Mouse (Mus musculus): ENCODE results near the gene Sarnp.

Gene Sarnp

DNA sequence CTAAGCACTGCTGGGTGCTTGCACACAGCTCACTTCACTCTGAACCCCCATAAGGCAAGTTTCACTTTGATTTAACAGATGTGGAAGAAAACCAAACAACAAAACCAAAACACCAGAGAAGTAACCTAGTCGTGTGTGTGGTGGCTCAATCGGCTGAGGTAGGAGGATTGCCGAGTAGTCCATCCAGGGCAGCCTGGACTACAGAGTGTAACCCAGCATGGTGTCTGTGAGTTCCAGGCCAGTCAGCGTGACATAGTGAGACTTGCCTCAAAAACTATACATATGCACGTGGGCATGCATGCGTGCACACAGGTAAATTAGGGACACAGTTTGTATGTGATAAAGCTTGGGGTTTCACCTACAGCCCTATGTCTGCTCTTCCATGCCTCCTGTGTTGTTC, 100.3 kb downstream of the Sarnp start:
- DNase-seq (ENCODE audit: low spot score), result no peak

DNA sequence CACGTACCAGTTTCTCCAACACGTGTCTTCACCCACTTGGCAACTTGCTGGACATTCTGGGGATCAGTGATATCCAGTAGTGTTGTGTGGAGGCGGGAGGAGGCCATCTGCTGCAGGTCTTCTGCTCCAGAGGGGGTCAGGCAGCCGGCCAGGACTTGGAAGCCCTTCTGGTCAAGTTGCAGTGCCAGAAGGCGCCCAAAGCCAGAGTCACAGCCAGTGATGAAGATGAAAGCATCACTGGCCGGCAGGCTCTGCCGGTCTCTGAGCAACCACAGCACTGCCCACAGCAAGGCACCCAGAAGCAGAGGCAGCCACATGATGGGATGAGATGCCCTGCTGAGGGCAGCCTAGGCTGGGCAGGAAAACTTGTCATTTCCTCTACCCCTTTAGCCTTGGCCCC, 101.1 kb downstream of the Sarnp start:
- DNase-seq (ENCODE audit: low spot score), result no peak

DNA sequence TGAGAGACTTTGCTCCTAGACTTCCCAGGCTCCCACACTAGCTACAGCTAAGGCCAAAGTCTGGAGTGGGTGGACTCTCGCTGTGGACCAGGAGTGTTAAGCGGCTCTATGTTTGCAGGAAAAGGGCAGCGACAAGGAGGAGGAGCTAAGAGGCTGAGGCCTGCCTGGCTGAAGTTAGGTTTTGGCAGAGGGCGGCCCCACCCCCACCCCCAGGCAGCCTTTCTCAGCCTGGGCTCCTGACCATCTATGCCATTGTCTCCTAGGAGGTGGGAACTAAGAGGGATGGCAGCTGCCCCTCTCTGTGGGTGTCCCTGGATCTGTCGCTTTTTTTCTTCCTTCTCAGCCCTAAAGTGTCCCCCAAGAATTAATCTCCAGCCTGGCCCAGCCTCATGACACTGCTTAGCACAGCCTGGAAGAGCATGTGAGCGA, 102.1 kb downstream of the Sarnp start:
- DNase-seq (ENCODE audit: low spot score), result no peak

DNA sequence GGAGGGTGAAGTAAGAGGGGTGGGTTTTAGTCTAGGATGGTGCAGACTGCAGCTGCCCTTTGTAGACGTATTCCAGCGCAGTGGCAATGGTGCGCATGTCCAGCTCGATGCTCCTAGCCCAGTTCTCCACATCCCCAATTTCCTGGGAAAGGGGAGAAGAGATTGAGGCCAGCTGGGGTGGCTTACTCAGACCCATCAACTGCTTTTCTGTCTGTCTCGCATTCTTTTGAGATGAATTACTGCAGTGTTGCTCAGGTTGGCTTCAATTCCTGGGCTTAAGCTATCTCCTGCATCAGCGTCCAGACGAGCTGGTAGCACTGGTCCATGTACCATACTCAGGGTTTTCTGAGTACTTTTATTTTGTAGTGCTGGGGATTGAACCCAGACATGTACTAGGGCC, 102.8 kb downstream of the Sarnp start:
- no peak for DNase-seq (ENCODE audit: low spot score)

DNA sequence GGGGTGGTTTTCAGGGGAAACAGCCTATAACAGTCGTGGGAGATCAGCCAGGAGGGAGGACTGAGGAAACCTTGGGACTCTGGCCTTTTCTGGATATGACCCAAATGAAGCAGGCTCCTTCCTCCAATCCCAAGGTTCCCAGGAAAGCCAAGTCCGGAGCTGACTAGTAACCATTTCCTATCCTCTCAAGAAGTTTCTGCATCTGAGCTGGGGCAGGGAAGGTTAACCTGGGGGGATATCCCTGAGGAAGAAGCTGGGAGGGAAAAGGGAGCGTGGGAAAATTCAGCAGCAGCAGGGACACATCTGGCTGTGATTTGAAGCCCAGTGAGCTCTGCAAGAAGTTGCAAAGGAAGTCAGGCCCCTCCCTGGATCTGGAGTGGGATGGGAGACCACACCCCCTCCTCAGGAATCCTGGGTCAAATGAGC, 103.6 kb downstream of the Sarnp start:
- DNase-seq (ENCODE audit: low spot score), result no peak

DNA sequence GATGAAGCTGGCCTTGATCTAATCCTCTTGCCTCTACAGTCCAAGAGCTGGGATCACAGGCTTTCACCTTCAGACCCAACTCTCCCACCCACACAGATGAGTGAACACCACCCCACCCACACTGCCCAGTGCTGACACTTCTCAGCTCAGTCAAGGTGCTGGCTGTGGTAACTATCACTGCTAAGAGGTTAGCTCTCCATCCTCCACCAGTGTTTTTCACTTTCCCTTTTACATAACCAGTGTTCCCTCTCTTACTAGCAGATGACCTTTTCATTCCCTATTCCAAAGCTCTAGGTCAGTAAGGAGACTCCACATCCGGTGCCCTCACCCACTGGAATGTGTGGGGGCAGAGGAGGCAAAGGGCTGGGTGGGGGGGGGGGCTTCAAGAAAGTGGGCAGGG, 104.1 kb downstream of the Sarnp start:
- no peak for DNase-seq (ENCODE audit: low spot score)

DNA sequence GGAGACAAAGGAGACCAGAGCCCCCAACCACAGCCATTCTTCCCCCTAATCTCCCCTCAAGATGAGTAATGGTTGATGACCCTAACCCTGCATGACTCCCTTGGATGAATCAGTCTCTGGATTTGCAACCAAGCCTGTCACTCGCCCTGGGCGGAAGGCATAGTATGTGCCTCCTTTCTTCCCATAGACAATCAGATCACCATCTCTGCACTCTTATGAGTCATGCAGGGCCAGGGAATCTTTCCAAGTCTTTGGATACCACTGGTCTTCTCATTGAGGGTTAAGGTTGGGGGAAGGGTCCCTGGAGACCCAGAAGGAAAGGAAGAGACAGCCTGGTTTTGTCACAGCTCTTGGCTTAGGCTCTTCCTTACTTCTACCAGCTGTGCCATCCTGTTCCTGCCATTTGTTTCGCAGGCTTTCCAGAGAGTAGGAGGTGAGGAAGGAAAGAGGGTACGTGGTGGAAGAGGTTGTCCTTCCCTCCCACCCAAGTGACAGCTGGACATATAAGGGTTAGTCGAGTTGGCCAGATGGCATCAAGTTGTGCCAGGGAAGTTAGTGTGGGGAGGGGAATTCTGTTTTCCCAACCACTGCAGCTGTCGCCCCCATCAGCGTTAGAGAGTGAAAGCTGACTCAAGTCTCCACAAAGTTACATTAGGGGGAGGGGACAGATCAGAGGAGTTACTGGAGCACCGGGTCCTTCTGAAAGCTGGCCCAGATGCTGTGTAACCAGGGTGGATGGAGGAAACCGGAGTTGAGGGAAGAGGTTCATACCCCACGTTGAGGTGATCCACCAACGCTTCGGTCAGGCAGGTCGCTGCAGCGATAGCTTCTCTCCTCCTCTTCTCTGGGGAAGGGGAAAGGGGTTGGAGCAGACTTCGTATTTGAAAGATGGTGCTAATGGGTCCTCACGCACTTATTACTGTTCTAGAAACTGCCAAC, 105.0 kb downstream of the Sarnp start:
- no peak for DNase-seq (ENCODE audit: low spot score)

DNA sequence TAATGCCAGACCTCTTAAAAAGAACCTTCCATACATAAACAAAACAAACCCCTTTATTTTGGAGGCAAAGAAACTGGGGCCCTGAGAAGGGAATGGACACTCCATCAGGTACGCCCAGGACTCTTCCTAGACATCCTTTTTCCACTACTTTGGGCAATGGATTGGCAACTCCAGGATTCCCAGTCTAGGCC, 105.6 kb downstream of the Sarnp start, which contains the start of gene Rdh5:
Rdh5 (minus strand) TSS at position 67 of the 191 bp plus-strand sequence.
- no peak for DNase-seq (ENCODE audit: low spot score)

DNA sequence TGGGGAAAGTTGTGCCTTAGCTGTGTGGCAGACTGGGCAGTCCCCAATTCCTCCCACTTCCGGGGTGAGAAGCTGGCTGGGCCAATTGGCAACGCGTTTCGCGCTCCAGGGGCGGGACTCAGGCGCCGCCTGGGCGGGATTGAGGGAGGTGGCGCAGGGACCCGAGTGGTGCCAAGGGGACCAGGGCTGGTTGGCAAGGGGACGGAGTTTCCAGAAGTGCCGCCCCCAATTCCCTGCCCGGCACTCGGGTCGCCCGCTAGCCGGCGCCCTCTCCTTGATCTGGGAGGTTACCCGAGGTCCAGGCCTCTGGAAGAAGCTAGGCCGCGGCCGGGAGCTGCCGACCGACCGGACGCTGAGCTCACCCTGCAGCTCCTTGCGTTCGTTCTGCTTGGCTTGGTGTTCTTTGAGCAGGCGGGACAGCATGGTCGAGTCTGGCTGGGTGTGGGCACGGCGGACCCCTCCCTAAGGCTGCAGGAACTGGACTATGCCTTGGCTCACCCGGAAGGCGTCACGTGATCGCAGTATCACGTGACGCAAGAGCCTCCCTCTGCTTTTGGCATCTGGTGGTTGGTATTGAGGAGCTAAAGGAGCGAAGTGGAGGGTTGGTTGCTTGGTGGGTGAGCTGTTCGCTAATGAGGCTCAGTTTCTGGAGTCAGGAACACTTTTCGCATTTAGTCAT, 106.0 kb downstream of the Sarnp start:
- DNase-seq (ENCODE audit: low spot score), result peak; percentile 96

DNA sequence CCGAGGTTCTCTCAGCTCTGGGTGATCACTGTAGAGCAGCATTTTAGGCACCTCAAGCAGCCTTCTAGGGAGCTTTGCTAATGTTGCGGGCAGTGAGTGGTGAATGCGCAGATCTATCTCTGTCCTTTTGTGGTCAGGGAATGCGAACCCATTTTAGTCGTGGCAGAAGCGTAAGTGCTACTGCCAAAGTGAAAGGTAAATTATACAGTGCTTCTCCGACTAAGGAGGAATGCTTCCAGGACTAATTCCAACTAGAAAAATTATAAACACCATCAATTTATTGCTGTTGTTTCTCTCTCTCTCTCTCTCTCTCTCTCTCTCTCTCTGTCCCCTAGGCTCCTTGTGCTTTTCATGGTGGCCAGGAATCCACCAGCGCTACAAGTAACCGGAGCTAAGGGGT, 106.8 kb downstream of the Sarnp start, which contains the start of gene Bloc1s1:
Bloc1s1 (minus strand) TSS at position 101 of the 400 bp plus-strand sequence.
- DNase-seq (ENCODE audit: low spot score), result no peak
